Mouse (Mus musculus): ENCODE results near the gene Car1.

DNA sequence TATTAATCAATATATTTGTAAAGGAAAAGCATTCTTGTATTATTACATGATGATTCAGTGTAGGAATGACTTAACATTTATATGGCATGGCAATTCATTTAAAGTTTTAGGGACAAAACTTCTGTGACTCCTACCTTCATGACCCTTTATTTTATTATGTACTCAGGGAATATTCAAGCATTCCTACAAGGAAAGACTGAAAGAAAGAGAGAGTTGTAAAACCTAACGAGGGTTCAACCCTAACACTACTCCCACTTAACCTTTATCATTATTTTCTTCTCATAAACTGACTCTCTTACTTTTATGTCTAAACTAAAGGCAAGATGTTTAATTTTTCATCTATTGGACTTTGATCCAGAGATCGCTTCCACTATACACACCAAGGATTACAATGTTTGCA, 28.0 kb downstream of the Car1 start:
- no peak for TF ChIP-seq GATA1 (IDR thresholded peaks at IDR 0.05; ENCODE audit: low read length)
- TF ChIP-seq TAL1 (IDR thresholded peaks at IDR 0.05; ENCODE audit: low read length) = no peak
